Mouse (Mus musculus): ENCODE results near the gene Fgfr2.

GRCm38 (mm10) chr7:132110308-132110707, 1012.8 kb downstream of the Fgfr2 start:
- no peak for TF ChIP-seq POLR2A (IDR thresholded peaks at IDR 0.05; ENCODE audit: borderline replicate concordance, extremely low read depth, low read depth, low read length)
- TF ChIP-seq CTCF (IDR thresholded peaks at IDR 0.05; ENCODE audit: insufficient read depth, low read length), result no peak
